Mouse (Mus musculus) G1E (cell line): ENCODE measurements at regions not wholly inside any gene's neighbourhood (a gene's known extent, or its start where the extent isn't known, plus 50 kb on each side); places are given as distances from the start of the nearest gene placed in this dataset.

Source experiments
- CTCF ChIP-seq: IDR thresholded peaks from 2 replicates; pipeline ENCODE4 v1.5.1; 2012; ENCODE audit warnings: low read depth, low read length, inconsistent platforms, mixed read lengths
- GATA1 ChIP-seq: IDR thresholded peaks from 2 replicates; pipeline ENCODE4 v1.6.1; 2012; ENCODE audit warnings: borderline replicate concordance, low read length, inconsistent platforms, mixed read lengths
- GATA2 ChIP-seq: IDR thresholded peaks from 2 replicates; pipeline ENCODE4 v1.6.1; 2012; ENCODE audit warnings: low read depth, low read length, inconsistent platforms, borderline replicate concordance
- POLR2AphosphoS5 ChIP-seq: IDR thresholded peaks from 2 replicates; pipeline ENCODE4 v1.6.1; 2012; ENCODE audit warnings: low read depth, low read length, inconsistent platforms; ENCODE audit not compliant: insufficient replicate concordance
- TAL1 ChIP-seq: conservative IDR thresholded peaks from 2 replicates; pipeline ENCODE4 v1.6.1; 2012; ENCODE audit warnings: low read depth, low read length, inconsistent platforms, mixed read lengths

DNA sequence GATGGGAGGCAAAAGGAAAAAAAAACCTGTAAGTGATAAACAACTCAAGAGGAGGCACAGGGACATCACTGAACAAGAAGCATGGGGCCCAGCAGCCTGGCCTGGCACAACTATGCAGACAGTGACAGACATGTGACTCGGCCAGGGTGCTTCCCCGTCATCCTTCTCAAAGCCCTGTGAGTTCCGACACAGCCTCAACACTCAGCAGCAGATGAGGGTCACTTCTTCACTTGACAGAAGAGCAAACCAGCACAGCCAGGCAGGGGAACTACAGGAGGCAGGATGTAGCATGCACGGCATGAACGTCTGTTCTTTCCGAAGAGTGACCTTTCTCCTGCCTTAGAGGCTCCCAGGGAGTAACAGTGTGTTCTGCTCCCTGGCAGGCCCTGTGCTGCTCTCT, 129.2 kb downstream of the Plpp3 start:
- TF ChIP-seq CTCF (no peak), POLR2AphosphoS5 (no peak), GATA2 (no peak), TAL1 (no peak), GATA1 (no peak)
